ENCODE assay signal across 20 mouse cellular contexts in the genomic region with DNA sequence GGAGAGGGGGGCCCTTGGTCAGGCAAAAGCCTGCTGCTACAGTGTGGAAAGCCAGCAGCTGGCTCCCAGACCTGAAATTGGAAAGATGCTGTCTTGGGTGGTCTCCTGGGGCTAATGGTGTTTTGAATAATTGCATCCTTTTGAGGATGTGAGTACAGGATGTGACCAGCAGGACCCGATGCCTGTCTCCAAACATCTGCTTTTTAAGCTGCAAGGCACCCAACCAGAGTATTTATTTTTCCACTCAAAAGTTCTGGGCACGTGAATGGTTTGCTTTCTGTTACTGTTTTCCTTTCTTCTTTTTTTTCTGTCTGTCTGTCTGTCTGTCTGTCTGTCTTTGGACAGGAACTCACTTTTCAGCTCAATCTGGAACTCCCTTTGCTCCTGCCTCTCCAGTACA. TPM values are rescaled to one million over a fixed set of nuclear protein-coding genes. Genes with fewer than 3 reads are reported as not detected.
"Had no signal": no experiment of that assay in that cellular context is flagged by ENCODE, and none has a peak within 500 bp of the region (broad histone marks: within the 10 kb centered on the region; RNA-seq: fewer than 3 reads in every experiment).

No protein-coding gene starts in this region.

- ATAC-seq: intestine, embryonic 15.5 days; midbrain, embryonic 13.5 days had no signal

- H3K9me3 ChIP-seq: intestine, embryonic 15.5 days; limb, embryonic 15.5 days; liver, embryonic 13.5 days; midbrain, embryonic 13.5 days; stomach, embryonic 15.5 days had no signal

- H3K4me2 ChIP-seq: intestine, embryonic 15.5 days; limb, embryonic 15.5 days; liver, embryonic 13.5 days; midbrain, embryonic 13.5 days; stomach, embryonic 15.5 days had no signal

- H3K27ac ChIP-seq: intestine, embryonic 15.5 days; layer of hippocampus, adult 2 months; limb, embryonic 15.5 days; liver, embryonic 13.5 days; midbrain, embryonic 13.5 days; stomach, embryonic 15.5 days had no signal

- H3K27me3 ChIP-seq: intestine, embryonic 15.5 days; limb, embryonic 15.5 days; liver, embryonic 13.5 days; midbrain, embryonic 13.5 days; stomach, embryonic 15.5 days had no signal

- DNase-seq: kidney, adult 18-20 months; kidney, postnatal 10 days; liver, embryonic 13.5 days; lung, adult 18-20 months; thymus, postnatal 36 days had no signal

- H3K4me1 ChIP-seq: midbrain, embryonic 13.5 days; stomach, embryonic 15.5 days had no signal

- H3K4me3 ChIP-seq: intestine, embryonic 15.5 days; layer of hippocampus, adult 2 months; limb, embryonic 15.5 days; liver, embryonic 13.5 days; midbrain, embryonic 13.5 days; stomach, embryonic 15.5 days had no signal

- H3K9ac ChIP-seq: intestine, embryonic 15.5 days; limb, embryonic 15.5 days; liver, embryonic 13.5 days; midbrain, embryonic 13.5 days; stomach, embryonic 15.5 days had no signal

- H3K36me3 ChIP-seq: intestine, embryonic 15.5 days; limb, embryonic 15.5 days; liver, embryonic 13.5 days; midbrain, embryonic 13.5 days; stomach, embryonic 15.5 days had no signal

RNA-seq across cellular contexts. Expression of a gene that starts 6.1 kb away (rescaled TPM):
- total RNA-seq: layer of hippocampus, adult 2 months; layer of hippocampus, postnatal 10 days; left cerebral cortex, postnatal 10 days; left cerebral cortex, postnatal 4 days had no signal
- polyA plus RNA-seq: intestine, embryonic 15.5 days; kidney, embryonic 14.5 days; lung, embryonic 16.5 days; midbrain, embryonic 13.5 days; neural tube, embryonic 11.5 days; small intestine, adult 2 months had no signal

RNA-seq across cellular contexts. Expression of a gene that starts 15.0 kb away (rescaled TPM):
- total RNA-seq: left cerebral cortex, postnatal 10 days; left cerebral cortex, postnatal 4 days; midbrain, postnatal 0 days had no signal
- polyA plus RNA-seq: midbrain, postnatal 0 days had no signal

RNA-seq across cellular contexts. Expression of a gene that starts 27.6 kb away (rescaled TPM):
- total RNA-seq: layer of hippocampus, adult 2 months; layer of hippocampus, postnatal 10 days; left cerebral cortex, postnatal 10 days; left cerebral cortex, postnatal 4 days; megakaryocyte-erythroid progenitor cell, adult 5-6 weeks; midbrain, postnatal 0 days; neutrophil, adult 5-6 weeks had no signal
- polyA plus RNA-seq: kidney, embryonic 14.5 days; limb, embryonic 15.5 days; liver, embryonic 13.5 days; lung, embryonic 16.5 days; midbrain, embryonic 13.5 days; midbrain, postnatal 0 days; neural tube, embryonic 11.5 days had no signal

RNA-seq across cellular contexts. Expression of a gene that starts 48.6 kb away (rescaled TPM):
- total RNA-seq: layer of hippocampus, adult 2 months; layer of hippocampus, postnatal 10 days; left cerebral cortex, postnatal 10 days; left cerebral cortex, postnatal 4 days; megakaryocyte-erythroid progenitor cell, adult 5-6 weeks; midbrain, postnatal 0 days; neutrophil, adult 5-6 weeks had no signal
- polyA plus RNA-seq: limb, embryonic 15.5 days; liver, embryonic 13.5 days; midbrain, embryonic 13.5 days; midbrain, postnatal 0 days; neural tube, embryonic 11.5 days had no signal
